Mouse (Mus musculus) spleen, adult 2 months (tissue): Measurements from ENCODE around the gene Tnfaip8l1.

ENCODE experiments used
- CTCF ChIP-seq: fragments of 200-500 bp; IDR thresholded peaks from 2 replicates; pipeline ENCODE4 v1.5.1; 2011; ENCODE audit warnings: mild to moderate bottlenecking, inconsistent platforms; ENCODE audit not compliant: insufficient read depth, insufficient read length, insufficient replicate concordance; ENCODE audit errors: extremely low read depth
- POLR2A ChIP-seq: fragments of 200-500 bp; IDR thresholded peaks from 2 replicates; pipeline ENCODE4 v1.6.1; 2011; ENCODE audit warnings: low read depth, low read length, inconsistent platforms

DNA sequence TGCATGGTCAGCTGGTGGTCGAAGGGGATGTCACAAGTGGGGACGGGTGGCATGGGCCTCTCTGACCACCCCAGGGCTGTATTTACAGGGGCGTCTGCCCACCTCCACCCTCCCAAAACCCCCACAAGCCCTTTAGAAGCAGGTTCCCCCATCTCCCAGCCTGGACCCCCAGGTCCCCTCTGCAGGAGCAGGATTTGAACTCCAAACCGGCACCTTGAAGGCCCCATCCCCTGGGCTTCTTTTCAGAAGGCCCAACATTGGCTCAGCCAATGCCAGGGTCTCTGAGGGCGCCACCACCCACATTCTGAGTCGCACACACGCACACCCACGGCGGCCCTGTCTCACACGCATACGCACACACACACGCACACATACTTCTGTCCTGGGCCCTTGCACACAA is 39.1 kb upstream of the Tnfaip8l1 start:
- no peak for TF ChIP-seq CTCF
- no peak for TF ChIP-seq POLR2A
